Mouse (Mus musculus) heart, adult 2 months (tissue): ENCODE measurements at regions not wholly inside any gene's neighbourhood (a gene's known extent, or its start where the extent isn't known, plus 50 kb on each side); places are given as distances from the start of the nearest gene placed in this dataset.

Source experiments
- CTCF ChIP-seq: fragments of 200-600 bp; IDR thresholded peaks from 2 replicates; pipeline ENCODE4 v1.8.1; 2022; ENCODE audit warnings: antibody characterized with exemption, mild to moderate bottlenecking, moderate library complexity
- EP300 ChIP-seq: fragments of 200-500 bp; IDR thresholded peaks from 2 replicates; pipeline ENCODE4 v1.6.1; 2011; ENCODE audit warnings: low read depth, low read length, control low read depth; ENCODE audit not compliant: insufficient read depth
- POLR2A ChIP-seq: fragments of 200-500 bp; IDR thresholded peaks from 2 replicates; pipeline ENCODE4 v1.6.1; 2011; ENCODE audit warnings: mild to moderate bottlenecking, low read depth, low read length, control low read depth; ENCODE audit not compliant: insufficient read depth

DNA sequence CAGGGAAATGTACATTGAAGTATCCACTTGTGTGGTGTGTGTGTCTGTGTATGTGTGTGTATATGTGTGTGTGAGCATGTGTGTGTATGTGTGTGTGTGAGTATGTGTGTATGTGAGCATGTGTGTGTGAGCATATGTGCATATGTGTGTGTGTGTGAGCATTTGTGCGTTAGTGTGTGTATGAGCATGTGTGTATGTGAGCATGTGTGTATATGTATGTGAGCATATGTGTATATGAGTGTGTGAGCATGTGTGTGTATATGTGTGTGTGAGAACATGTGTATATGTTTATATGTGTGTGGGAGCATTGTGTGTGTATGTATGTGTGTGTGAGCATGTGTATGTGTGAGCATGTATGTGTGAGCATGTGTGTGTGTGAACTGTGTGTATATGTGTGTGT, 123.5 kb downstream of the Nuak1 start:
- TF ChIP-seq EP300 (no peak), CTCF (no peak), POLR2A (no peak)
